Mouse (Mus musculus) liver, adult 2 months (tissue): ENCODE data around the gene Ak8.

Experiments
- CTCF ChIP-seq: fragments of 200-500 bp; IDR thresholded peaks from 2 replicates; pipeline ENCODE4 v1.5.1; 2011; ENCODE audit warnings: low read depth, low read length, control low read depth
- POLR2A ChIP-seq: fragments of 200-500 bp; IDR thresholded peaks from 2 replicates; pipeline ENCODE4 v1.6.1; 2011; ENCODE audit warnings: low read length, control low read depth; ENCODE audit not compliant: insufficient read depth; ENCODE audit errors: extremely low read depth

DNA sequence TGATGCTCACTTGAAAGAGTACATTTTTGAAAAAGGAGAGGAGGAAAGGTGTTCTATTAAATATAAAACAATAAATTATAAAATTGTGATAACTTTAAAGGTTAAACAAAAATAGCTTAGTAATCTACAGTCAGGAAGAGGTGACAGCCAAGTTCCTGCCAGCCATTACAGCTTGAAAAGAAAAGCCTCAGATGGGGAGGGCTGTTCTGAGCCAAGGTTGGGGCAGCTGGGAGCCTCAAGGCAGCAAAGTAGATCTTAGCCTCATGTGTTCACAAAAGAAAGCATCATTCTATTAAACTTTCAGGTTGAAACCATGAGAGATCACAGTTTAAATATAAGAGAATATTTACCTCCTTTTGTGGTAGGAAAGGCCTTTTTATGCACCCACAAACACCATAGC lies 30.7 kb downstream of the Ak8 start:
- TF ChIP-seq CTCF (no peak), POLR2A (no peak)
